Mouse (Mus musculus) ES-Bruce4 (cell line): ENCODE measurements around the gene Slbp.

Experiments used
- CTCF ChIP-seq: IDR thresholded peaks from one replicate; pipeline ENCODE4 v1.8.1; 2011; ENCODE audit warnings: low read depth, low read length
- EP300 ChIP-seq: IDR thresholded peaks from 2 replicates; pipeline ENCODE4 v1.6.1; 2011; ENCODE audit warnings: low read depth, low read length; ENCODE audit not compliant: insufficient read depth
- POLR2A ChIP-seq: IDR thresholded peaks from one replicate; pipeline ENCODE4 v1.8.1; 2011; ENCODE audit warnings: low read length; ENCODE audit not compliant: insufficient read depth

DNA sequence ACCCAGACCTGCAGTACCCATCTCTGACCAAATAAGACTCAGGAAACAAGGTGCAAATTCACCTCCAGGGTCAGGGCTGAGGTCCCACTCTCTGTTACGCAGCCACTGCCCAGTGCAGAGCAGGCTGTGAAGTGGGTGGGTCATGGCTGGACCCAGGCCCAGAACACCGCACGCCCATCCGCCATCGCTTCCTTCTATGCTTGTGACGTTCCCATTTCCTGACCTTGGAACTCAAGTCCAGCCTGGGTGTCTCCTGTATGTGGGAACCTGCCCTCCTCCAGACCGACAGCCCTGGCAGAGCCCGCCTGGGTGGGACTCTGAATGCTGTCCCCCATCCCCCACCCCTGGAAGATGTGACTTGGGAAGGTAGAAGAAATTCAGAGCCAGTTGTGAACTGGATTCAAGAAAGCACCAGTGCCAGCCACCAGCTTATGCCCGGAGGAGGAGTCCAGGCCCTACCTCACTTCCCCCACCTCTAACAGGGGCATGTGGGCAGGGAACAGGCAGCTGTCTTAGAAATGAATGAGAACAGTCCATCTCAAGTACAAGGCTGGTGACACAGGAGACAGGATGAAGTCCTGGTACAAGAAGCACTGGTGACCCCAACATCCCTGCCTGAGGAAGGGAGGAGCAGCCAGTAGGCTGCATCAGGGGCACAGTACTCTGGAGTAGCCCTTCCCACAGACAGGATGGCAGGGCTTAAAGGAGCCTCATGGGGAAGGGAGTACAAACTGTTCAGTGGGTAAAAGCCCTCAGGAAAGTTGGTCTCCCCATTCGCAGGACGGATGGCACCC lies 37.7 kb upstream of the Slbp start:
- TF ChIP-seq EP300 (no peak), CTCF (no peak), POLR2A (no peak)
